ENCODE assay signal across 8 mouse cellular contexts in the genomic region with DNA sequence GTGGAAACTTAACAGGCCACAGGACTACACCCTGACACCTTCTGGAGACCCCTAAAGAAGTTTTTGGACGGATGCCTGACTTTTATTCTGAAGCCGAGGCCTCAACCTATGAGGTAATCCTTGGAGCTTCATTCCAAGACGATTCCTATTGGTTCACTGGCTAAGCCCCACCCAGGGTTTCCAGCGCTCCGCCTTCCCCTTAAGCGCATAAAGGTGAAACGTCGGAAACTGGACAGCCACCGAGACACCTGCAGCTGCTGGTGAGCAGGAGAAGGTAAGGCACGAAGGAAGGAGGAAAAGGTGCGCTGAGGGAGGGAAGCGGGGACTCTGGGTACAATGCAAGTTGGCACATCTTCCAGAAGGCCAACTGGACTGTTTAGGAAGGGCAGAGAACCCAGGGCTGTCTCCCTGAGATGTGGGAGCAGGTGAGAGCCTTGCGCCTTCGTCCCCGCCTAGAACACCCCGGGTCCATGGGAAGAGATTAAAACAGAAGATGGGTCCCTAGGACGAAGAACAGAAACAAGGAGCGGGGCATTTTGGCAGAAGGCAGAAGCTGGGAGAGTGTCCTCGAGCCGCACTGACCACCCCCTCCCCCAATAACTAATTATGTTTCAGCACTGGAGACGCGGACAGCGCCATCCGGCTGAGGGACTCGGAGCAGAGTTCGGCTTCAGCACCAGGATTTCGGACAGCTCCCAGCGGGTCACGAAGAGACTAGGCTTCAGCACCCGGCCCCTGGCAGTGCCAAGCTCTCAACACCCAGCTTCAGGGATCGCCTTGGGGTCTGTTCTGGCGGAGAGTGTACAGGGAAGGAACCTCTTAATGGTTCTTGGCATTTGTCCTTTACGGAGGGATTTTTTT. TPM values are rescaled to one million over a fixed set of nuclear protein-coding genes. Genes with fewer than 3 reads are reported as not detected.
A peak's percentile ranks its signal among the peaks of the same experiment; 100 is the strongest.
DNase-seq lines count a peak whose midpoint lies in the region; ATAC-seq and TF ChIP-seq lines count a peak whose summit lies in the region.

No protein-coding gene starts in this region.

- DNase-seq in WW6 (ENCODE audit: low read depth, low spot score): peak; percentile 80
- peak; percentile 91 to 94 for DNase-seq in cerebellum, postnatal 10 days
- DNase-seq in gastrocnemius, adult 2 months: peak; percentile 93
- peak; percentile 99 for DNase-seq in intestine, embryonic 14.5 days (ENCODE audit: low spot score)
- DNase-seq in left cerebral cortex, postnatal 36 days (ENCODE audit: low spot score in 2 of 2): peak; percentile 76 to 81

- H3K27ac ChIP-seq in gastrocnemius, adult 2 months: no peak overlapping the region
- no peak overlapping the region for H3K27ac ChIP-seq in intestine, embryonic 14.5 days (ENCODE audit: low read depth)
- no peak overlapping the region for H3K27ac ChIP-seq in midbrain, embryonic 13.5 days
- H3K27ac ChIP-seq in small intestine, adult 2 months (ENCODE audit: insufficient read depth, low read depth, low read length): no peak overlapping the region

- WGBS in intestine, embryonic 14.5 days: under 1% methylated on average over 33 of the region's 33 CpGs
- WGBS in midbrain, embryonic 13.5 days: under 1% methylated on average over 33 of the region's 33 CpGs
- 3% methylated on average over 33 of the region's 33 CpGs for WGBS in small intestine, adult 2 months

- H3K27me3 ChIP-seq in intestine, embryonic 14.5 days (replicated peaks; ENCODE audit: control insufficient read depth, insufficient read depth, low read length): peaks cover 5% of the 10 kb centered on the region; the same call in 1 of the 2 replicates
- H3K27me3 ChIP-seq in midbrain, embryonic 13.5 days: peaks cover 42% of the 10 kb centered on the region; the same call in 1 of the 2 replicates
- no peaks in the 10 kb centered on the region for H3K27me3 ChIP-seq in small intestine, adult 2 months (ENCODE audit: control insufficient read depth, insufficient read depth, low read length)

- no peaks in the 10 kb centered on the region for H3K4me1 ChIP-seq in intestine, embryonic 14.5 days (replicated peaks; ENCODE audit: control insufficient read depth, insufficient read depth, low read length)
- peaks cover 6% of the 10 kb centered on the region; the same call in 1 of the 2 replicates for H3K4me1 ChIP-seq in midbrain, embryonic 13.5 days (replicated peaks)
- no peaks in the 10 kb centered on the region for H3K4me1 ChIP-seq in small intestine, adult 2 months (ENCODE audit: control insufficient read depth, insufficient read depth, insufficient read length, low read length)

- H3K9ac ChIP-seq in intestine, embryonic 14.5 days (ENCODE audit: low read length): no peak overlapping the region
- peak overlapping the region; percentile 58 for H3K9ac ChIP-seq in midbrain, embryonic 13.5 days (replicated peaks)

- peak; percentile 26; the same call in 1 of the 2 replicates for TF ChIP-seq POLR2A in small intestine, adult 2 months (IDR thresholded peaks at IDR 0.05; ENCODE audit: low read depth, low read length)

- H3K4me3 ChIP-seq in gastrocnemius, adult 2 months: no peak overlapping the region
- H3K4me3 ChIP-seq in intestine, embryonic 14.5 days (ENCODE audit: low read depth, low read length): 0 out of 2 replicates have a peak overlapping the region, but pooled peaks have one; percentile 16
- peak overlapping the region; percentile 45 for H3K4me3 ChIP-seq in midbrain, embryonic 13.5 days (replicated peaks)
- H3K4me3 ChIP-seq in small intestine, adult 2 months (ENCODE audit: low read depth, low read length): no peak overlapping the region

- H3K36me3 ChIP-seq in intestine, embryonic 14.5 days (ENCODE audit: control insufficient read depth, insufficient read depth, low read length): no peaks in the 10 kb centered on the region
- H3K36me3 ChIP-seq in midbrain, embryonic 13.5 days: no peaks in the 10 kb centered on the region
- H3K36me3 ChIP-seq in small intestine, adult 2 months (ENCODE audit: control insufficient read depth, insufficient read depth, low read length): no peaks in the 10 kb centered on the region

- H3K9me3 ChIP-seq in intestine, embryonic 14.5 days (ENCODE audit: control insufficient read depth, low read length): no peaks in the 10 kb centered on the region
- H3K9me3 ChIP-seq in midbrain, embryonic 13.5 days: no peaks in the 10 kb centered on the region

- ATAC-seq in intestine, embryonic 14.5 days (replicated peaks; ENCODE audit: low FRiP score, low TSS enrichment, low read depth): peak; percentile 65; the same call in 1 of the 2 replicates
- ATAC-seq in midbrain, embryonic 13.5 days: peak; percentile 84
- ATAC-seq in activated CD4-positive, CD25-positive, alpha-beta regulatory T cell, adult 4 months: no peak

- H3K4me2 ChIP-seq in intestine, embryonic 14.5 days (ENCODE audit: low read length): no peak overlapping the region
- H3K4me2 ChIP-seq in midbrain, embryonic 13.5 days (replicated peaks): peak overlapping the region; percentile 55

- intact Hi-C loops in gastrocnemius, adult 2 months (cut with DNase I): no loop called here
- intact Hi-C loops in left cerebral cortex, postnatal 36 days (cut with DNase I): no loop called here

- TF ChIP-seq CTCF in gastrocnemius, adult 2 months (IDR thresholded peaks at IDR 0.05): no peak
- TF ChIP-seq CTCF in small intestine, adult 2 months (IDR thresholded peaks at IDR 0.05; ENCODE audit: extremely low read depth, insufficient read length, insufficient replicate concordance, low read depth, low read length): no peak

RNA-seq across cellular contexts. Expression of a gene that starts 14.8 kb away (rescaled TPM):
- 100 to 1,000 TPM; 165 to 176 TPM for total RNA-seq in gastrocnemius, adult 2 months (2021)
- polyA plus RNA-seq in intestine, embryonic 14.5 days (2014; fragmentation: Nextera tagmentation; extraction: Ambion mirVana): 15.3 and 16.1 TPM in 2 replicates
- total RNA-seq in left cerebral cortex, postnatal 36 days (2021): 10 to 100 TPM; 33.0 to 35.4 TPM
- 18.1 and 19.4 TPM in 2 replicates for polyA plus RNA-seq in midbrain, embryonic 13.5 days (2015; fragmentation: Nextera tagmentation; extraction: Ambion mirVana)
- 21.3 and 22.9 TPM in 2 replicates for polyA plus RNA-seq in small intestine, adult 2 months (2012; rRNA removed)
- 1 to 10 TPM; 4.5 to 5.8 TPM for polyA plus RNA-seq in activated CD4-positive, CD25-positive, alpha-beta regulatory T cell, adult 4 months (2017; shearing (Covaris generic))

RNA-seq across cellular contexts. Expression of a gene that starts 23.1 kb away (rescaled TPM):
- 10 to 100 TPM; 34.0 to 43.2 TPM for total RNA-seq in gastrocnemius, adult 2 months (2021)
- polyA plus RNA-seq in intestine, embryonic 14.5 days (2014; fragmentation: Nextera tagmentation; extraction: Ambion mirVana): 35.4 and 36.2 TPM in 2 replicates
- total RNA-seq in left cerebral cortex, postnatal 36 days (2021): 10 to 100 TPM; 68.7 to 72.1 TPM
- polyA plus RNA-seq in midbrain, embryonic 13.5 days (2015; fragmentation: Nextera tagmentation; extraction: Ambion mirVana): 26.6 and 29.3 TPM in 2 replicates
- 27.4 and 39.4 TPM in 2 replicates for polyA plus RNA-seq in small intestine, adult 2 months (2012; rRNA removed)
- 10 to 100 TPM; 11.5 to 16.9 TPM for polyA plus RNA-seq in activated CD4-positive, CD25-positive, alpha-beta regulatory T cell, adult 4 months (2017; shearing (Covaris generic))

RNA-seq across cellular contexts. Expression of a gene that starts 34.8 kb away (rescaled TPM):
- 1 to 10 TPM; 2.7 to 3.4 TPM for total RNA-seq in gastrocnemius, adult 2 months (2021)
- polyA plus RNA-seq in intestine, embryonic 14.5 days (2014; fragmentation: Nextera tagmentation; extraction: Ambion mirVana): 7.1 and 11.3 TPM in 2 replicates
- total RNA-seq in left cerebral cortex, postnatal 36 days (2021): 1 to 10 TPM; 4.9 to 5.3 TPM
- 1.0 and 1.3 TPM in 2 replicates for polyA plus RNA-seq in midbrain, embryonic 13.5 days (2015; fragmentation: Nextera tagmentation; extraction: Ambion mirVana)
- 39.7 and 96.6 TPM in 2 replicates for polyA plus RNA-seq in small intestine, adult 2 months (2012; rRNA removed)
- 10 to 100 TPM in 1 of 2 experiments, 1 to 10 TPM in 1; 6.4 to 11.3 TPM for polyA plus RNA-seq in activated CD4-positive, CD25-positive, alpha-beta regulatory T cell, adult 4 months (2017; shearing (Covaris generic))

RNA-seq across cellular contexts. Expression of a gene that starts 50.9 kb away (rescaled TPM):
- total RNA-seq in gastrocnemius, adult 2 months (2021): 10 to 100 TPM; 42.4 to 75.0 TPM
- polyA plus RNA-seq in intestine, embryonic 14.5 days (2014; fragmentation: Nextera tagmentation; extraction: Ambion mirVana): 88.2 and 95.1 TPM in 2 replicates
- total RNA-seq in left cerebral cortex, postnatal 36 days (2021): 10 to 100 TPM in 1 of 2 experiments, 1 to 10 TPM in 1; 9.3 to 10.1 TPM
- 14.8 and 16.7 TPM in 2 replicates for polyA plus RNA-seq in midbrain, embryonic 13.5 days (2015; fragmentation: Nextera tagmentation; extraction: Ambion mirVana)
- 137 and 299 TPM in 2 replicates for polyA plus RNA-seq in small intestine, adult 2 months (2012; rRNA removed)
- 10 to 100 TPM; 22.5 to 40.9 TPM for polyA plus RNA-seq in activated CD4-positive, CD25-positive, alpha-beta regulatory T cell, adult 4 months (2017; shearing (Covaris generic))

RNA-seq across cellular contexts. Expression of a gene that starts 58.1 kb away (rescaled TPM):
- total RNA-seq in gastrocnemius, adult 2 months (2021): 10 to 100 TPM; 17.0 to 17.7 TPM
- 103 and 111 TPM in 2 replicates for polyA plus RNA-seq in intestine, embryonic 14.5 days (2014; fragmentation: Nextera tagmentation; extraction: Ambion mirVana)
- total RNA-seq in left cerebral cortex, postnatal 36 days (2021): 10 to 100 TPM; 39.7 to 43.9 TPM
- polyA plus RNA-seq in midbrain, embryonic 13.5 days (2015; fragmentation: Nextera tagmentation; extraction: Ambion mirVana): 64.6 and 68.4 TPM in 2 replicates
- 82.7 and 86.4 TPM in 2 replicates for polyA plus RNA-seq in small intestine, adult 2 months (2012; rRNA removed)
- 10 to 100 TPM; 57.3 to 59.9 TPM for polyA plus RNA-seq in activated CD4-positive, CD25-positive, alpha-beta regulatory T cell, adult 4 months (2017; shearing (Covaris generic))

Comparison
In these comparisons a context has a peak if more than half of its experiments do, and no peak if none do; other contexts are left out.
1. H3K4me3 ChIP-seq: peak in intestine, embryonic 14.5 days (single experiment) and midbrain, embryonic 13.5 days (single experiment); none in gastrocnemius, adult 2 months (single experiment) and small intestine, adult 2 months (single experiment).
2. Peak in every context shown above with its lines, with median percentiles within 50 percentile points of each other: DNase-seq.